Mouse (Mus musculus): ENCODE measurements around the gene Rxfp2.

- TF ChIP-seq POLR2A (IDR thresholded peaks at IDR 0.05; ENCODE audit: low read depth, low read length) = no peak
- no peak for TF ChIP-seq CTCF (conservative IDR thresholded peaks at IDR 0.05; ENCODE audit: insufficient read depth, insufficient read length, low read depth, low read length)
These were observed 87.9 kb downstream of the Rxfp2 start for GRCm38 (mm10) chr5:150106358-150106757.

Measured in kidney, adult 2 months (tissue).